In the genomic region with DNA sequence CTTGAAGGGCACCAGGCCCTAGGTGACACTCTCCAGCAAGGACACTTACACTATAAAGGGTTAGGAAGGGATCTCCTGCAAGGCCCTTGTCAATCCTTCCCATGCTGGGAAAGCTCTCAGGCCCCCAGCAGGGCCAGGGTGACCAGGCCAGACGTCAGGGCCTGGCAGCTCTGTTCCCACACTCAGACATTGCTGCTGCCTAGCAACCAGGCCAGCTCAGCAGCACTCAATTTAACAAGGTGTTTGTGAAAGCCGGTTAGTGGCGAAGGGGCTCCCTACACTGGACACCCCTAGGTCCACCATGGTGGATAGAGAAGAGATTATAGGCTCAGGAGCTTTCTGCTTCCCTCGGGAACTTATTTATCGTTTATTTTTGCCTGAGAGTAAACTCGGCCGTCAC, we compare ENCODE assay signal across 11 mouse cellular contexts. TPM values are rescaled to one million over a fixed set of nuclear protein-coding genes. Genes with fewer than 3 reads are reported as not detected.
DNase-seq lines count a peak whose midpoint lies in the region; ATAC-seq and TF ChIP-seq lines count a peak whose summit lies in the region.
"Had no signal": no experiment of that assay in that cellular context is flagged by ENCODE, and none has a peak within 500 bp of the region (broad histone marks: within the 10 kb centered on the region; RNA-seq: fewer than 3 reads in every experiment).

No protein-coding gene starts in this region.

- H3K9me3 ChIP-seq in heart, embryonic 12.5 days (replicated peaks): no peaks in the 10 kb centered on the region
- H3K9me3 ChIP-seq in embryonic facial prominence, embryonic 10.5 days: no peaks in the 10 kb centered on the region
- no peaks in the 10 kb centered on the region for H3K9me3 ChIP-seq in hindbrain, embryonic 12.5 days (replicated peaks)
- H3K9me3 ChIP-seq in midbrain, embryonic 14.5 days (ENCODE audit: control insufficient read depth, low read length): no peaks in the 10 kb centered on the region

- WGBS in heart, embryonic 12.5 days: 40% methylated on average over 7 of the region's 7 CpGs
- 53% methylated on average over 7 of the region's 7 CpGs for WGBS in embryonic facial prominence, embryonic 10.5 days
- WGBS in hindbrain, embryonic 12.5 days: 38% methylated on average over 7 of the region's 7 CpGs
- 17% methylated on average over 7 of the region's 7 CpGs for WGBS in midbrain, embryonic 14.5 days

- H3K9ac ChIP-seq in heart, embryonic 12.5 days: no peak overlapping the region
- H3K9ac ChIP-seq in hindbrain, embryonic 12.5 days: no peak overlapping the region
- no peak overlapping the region for H3K9ac ChIP-seq in midbrain, embryonic 14.5 days (replicated peaks; ENCODE audit: low read length)
- H3K9ac ChIP-seq: liver, embryonic 14.5 days had no signal

- peak overlapping the region; percentile 52; the same call in 1 of the 2 replicates for H3K27ac ChIP-seq in heart, embryonic 12.5 days (ENCODE audit: poor library complexity, severe bottlenecking)
- peak overlapping the region; percentile 30; the same call in 1 of the 2 replicates for H3K27ac ChIP-seq in embryonic facial prominence, embryonic 10.5 days (replicated peaks)
- H3K27ac ChIP-seq in hindbrain, embryonic 12.5 days: peak overlapping the region; percentile 77
- H3K27ac ChIP-seq in midbrain, embryonic 14.5 days (replicated peaks; ENCODE audit: low read depth, low read length): peak overlapping the region; percentile 49
- no peak overlapping the region for H3K27ac ChIP-seq in layer of hippocampus, adult 2 months
- H3K27ac ChIP-seq: liver, embryonic 14.5 days had no signal

- peak; percentile 34; the same call in 1 of the 2 replicates for ATAC-seq in heart, embryonic 12.5 days (ENCODE audit: insufficient number of reproducible peaks, low FRiP score)
- 0 out of 2 replicates have a peak, but pooled peaks have one; percentile 7 for ATAC-seq in hindbrain, embryonic 12.5 days (ENCODE audit: low FRiP score)
- ATAC-seq in midbrain, embryonic 14.5 days (ENCODE audit: low FRiP score, low TSS enrichment): no peak

- DNase-seq in heart, adult 11 months: no peak
- no peak for DNase-seq in embryonic facial prominence, embryonic 10.5 days (ENCODE audit: low spot score)
- peak; percentile 57 for DNase-seq in midbrain, embryonic 14.5 days
- DNase-seq in urinary bladder, postnatal 25 days (ENCODE audit: low spot score): no peak
- no peak for DNase-seq in right cerebral cortex, postnatal 25 days
- no peak for DNase-seq in layer of hippocampus, adult 2 months (ENCODE audit: low spot score in 2 of 2)
- DNase-seq: adrenal gland, postnatal 25 days; cerebellum, adult 9-10 months had no signal

- H3K4me1 ChIP-seq in heart, embryonic 12.5 days (replicated peaks): peaks cover 28% of the 10 kb centered on the region
- H3K4me1 ChIP-seq in embryonic facial prominence, embryonic 10.5 days: peaks cover 68% of the 10 kb centered on the region
- peaks cover 69% of the 10 kb centered on the region for H3K4me1 ChIP-seq in hindbrain, embryonic 12.5 days
- H3K4me1 ChIP-seq in midbrain, embryonic 14.5 days (ENCODE audit: control insufficient read depth, insufficient read depth, low read length): peaks cover 38% of the 10 kb centered on the region

- H3K4me3 ChIP-seq in heart, embryonic 12.5 days: no peak overlapping the region
- H3K4me3 ChIP-seq in embryonic facial prominence, embryonic 10.5 days: no peak overlapping the region
- no peak overlapping the region for H3K4me3 ChIP-seq in hindbrain, embryonic 12.5 days
- H3K4me3 ChIP-seq in midbrain, embryonic 14.5 days (replicated peaks; ENCODE audit: low read depth, low read length): no peak overlapping the region
- H3K4me3 ChIP-seq in layer of hippocampus, adult 2 months: no peak overlapping the region

- H3K36me3 ChIP-seq in heart, embryonic 12.5 days: no peaks in the 10 kb centered on the region
- H3K36me3 ChIP-seq in embryonic facial prominence, embryonic 10.5 days (replicated peaks): peaks cover 74% of the 10 kb centered on the region
- peaks cover 19% of the 10 kb centered on the region for H3K36me3 ChIP-seq in hindbrain, embryonic 12.5 days
- H3K36me3 ChIP-seq in midbrain, embryonic 14.5 days (ENCODE audit: control insufficient read depth, insufficient read depth, low read length): peaks cover 23% of the 10 kb centered on the region

- TF ChIP-seq CTCF in layer of hippocampus, adult 2 months (conservative IDR thresholded peaks at IDR 0.05): no peak

- 0 out of 2 replicates have a peak overlapping the region, but pooled peaks have one; percentile 2 for H3K4me2 ChIP-seq in heart, embryonic 12.5 days
- H3K4me2 ChIP-seq in hindbrain, embryonic 12.5 days (replicated peaks): no peak overlapping the region
- no peak overlapping the region for H3K4me2 ChIP-seq in midbrain, embryonic 14.5 days (ENCODE audit: low read length)

- H3K27me3 ChIP-seq in heart, embryonic 12.5 days (replicated peaks): peaks cover 44% of the 10 kb centered on the region
- H3K27me3 ChIP-seq in embryonic facial prominence, embryonic 10.5 days (replicated peaks; ENCODE audit: low read depth, poor library complexity, severe bottlenecking): 0 out of 2 replicates have a peak, but pooled peaks cover 22% of the 10 kb centered on the region
- no peaks in the 10 kb centered on the region for H3K27me3 ChIP-seq in hindbrain, embryonic 12.5 days
- H3K27me3 ChIP-seq in midbrain, embryonic 14.5 days (ENCODE audit: control insufficient read depth, insufficient read depth, low read length): no peaks in the 10 kb centered on the region

RNA-seq across cellular contexts. Expression of gene Cacna1g, which starts 32.9 kb away (rescaled TPM):
- polyA plus RNA-seq in heart, embryonic 12.5 days (2016; fragmentation: Nextera tagmentation; extraction: Ambion mirVana): 1.9 and 2.7 TPM in 2 replicates
- polyA plus RNA-seq in embryonic facial prominence, embryonic 10.5 days (2016; fragmentation: Nextera tagmentation; extraction: Ambion mirVana): 6.5 and 13.5 TPM in 2 replicates
- polyA plus RNA-seq in hindbrain, embryonic 12.5 days (2016; fragmentation: Nextera tagmentation; extraction: Ambion mirVana): 19.1 and 21.4 TPM in 2 replicates
- 20.1 and 22.7 TPM in 2 replicates for polyA plus RNA-seq in midbrain, embryonic 14.5 days (2014; fragmentation: Nextera tagmentation; extraction: Ambion mirVana)
- 10 to 100 TPM; 61.0 to 74.0 TPM for total RNA-seq in layer of hippocampus, adult 2 months (2021)

RNA-seq across cellular contexts. Expression of gene Spata20, which starts 44.9 kb away (rescaled TPM):
- polyA plus RNA-seq in heart, embryonic 12.5 days (2016; fragmentation: Nextera tagmentation; extraction: Ambion mirVana): not detected in 2 replicates
- not detected in 2 replicates for polyA plus RNA-seq in embryonic facial prominence, embryonic 10.5 days (2016; fragmentation: Nextera tagmentation; extraction: Ambion mirVana)
- 0.08 TPM in 1 of 2 replicates, not detected in the other for polyA plus RNA-seq in hindbrain, embryonic 12.5 days (2016; fragmentation: Nextera tagmentation; extraction: Ambion mirVana)
- polyA plus RNA-seq in midbrain, embryonic 14.5 days (2014; fragmentation: Nextera tagmentation; extraction: Ambion mirVana): 0.42 and 0.54 TPM in 2 replicates
- total RNA-seq in layer of hippocampus, adult 2 months (2021): under 1 TPM in 1 of 2 experiments, not detected in 1; 0.18 TPM
- total RNA-seq: adrenal gland, postnatal 25 days had no signal
- polyA plus RNA-seq: liver, embryonic 14.5 days had no signal

RNA-seq across cellular contexts. Expression of gene Abcc3, which starts 48.3 kb away (rescaled TPM):
- polyA plus RNA-seq in heart, embryonic 12.5 days (2016; fragmentation: Nextera tagmentation; extraction: Ambion mirVana): 0.44 and 0.59 TPM in 2 replicates
- polyA plus RNA-seq in embryonic facial prominence, embryonic 10.5 days (2016; fragmentation: Nextera tagmentation; extraction: Ambion mirVana): 0.23 and 0.24 TPM in 2 replicates
- 0.81 and 1.2 TPM in 2 replicates for polyA plus RNA-seq in hindbrain, embryonic 12.5 days (2016; fragmentation: Nextera tagmentation; extraction: Ambion mirVana)
- 0.19 and 0.50 TPM in 2 replicates for polyA plus RNA-seq in midbrain, embryonic 14.5 days (2014; fragmentation: Nextera tagmentation; extraction: Ambion mirVana)
- total RNA-seq in layer of hippocampus, adult 2 months (2021): 1 to 10 TPM; 1.2 to 2.2 TPM

RNA-seq across cellular contexts. Expression of gene Epn3, which starts 58.7 kb away (rescaled TPM):
- polyA plus RNA-seq in heart, embryonic 12.5 days (2016; fragmentation: Nextera tagmentation; extraction: Ambion mirVana): 14.4 and 14.5 TPM in 2 replicates
- polyA plus RNA-seq in embryonic facial prominence, embryonic 10.5 days (2016; fragmentation: Nextera tagmentation; extraction: Ambion mirVana): 4.5 and 4.7 TPM in 2 replicates
- polyA plus RNA-seq in hindbrain, embryonic 12.5 days (2016; fragmentation: Nextera tagmentation; extraction: Ambion mirVana): 1.7 and 2.5 TPM in 2 replicates
- polyA plus RNA-seq in midbrain, embryonic 14.5 days (2014; fragmentation: Nextera tagmentation; extraction: Ambion mirVana): 0.23 and 0.43 TPM in 2 replicates
- total RNA-seq in layer of hippocampus, adult 2 months (2021): 1 to 10 TPM; 1.6 TPM
